In genomic region chr4:67614486-67615067, GRCm38 (mm10) we compare ENCODE assay signal across 20 mouse cellular contexts.
DNase-seq lines count a peak whose midpoint lies in the region; ATAC-seq lines count a peak whose summit lies in the region.
"Had no signal": no experiment of that assay in that cellular context is flagged by ENCODE, and none has a peak within 500 bp of the region (broad histone marks: within the 10 kb centered on the region; RNA-seq: fewer than 3 reads in every experiment).

No protein-coding gene starts in this region.

- no peak overlapping the region for H3K27ac ChIP-seq in hindbrain, embryonic 16.5 days (ENCODE audit: low read depth, low read length)
- no peak overlapping the region for H3K27ac ChIP-seq in hindbrain, embryonic 11.5 days (ENCODE audit: low read depth, low read length)
- no peak overlapping the region for H3K27ac ChIP-seq in forebrain, embryonic 14.5 days (ENCODE audit: low read depth, low read length)
- H3K27ac ChIP-seq: heart, embryonic 13.5 days had no signal

- H3K9me3 ChIP-seq in hindbrain, embryonic 16.5 days (ENCODE audit: control insufficient read depth, low read length): no peaks in the 10 kb centered on the region
- H3K9me3 ChIP-seq in hindbrain, embryonic 11.5 days (ENCODE audit: control insufficient read depth, low read length): no peaks in the 10 kb centered on the region
- no peaks in the 10 kb centered on the region for H3K9me3 ChIP-seq in forebrain, embryonic 14.5 days (replicated peaks; ENCODE audit: control insufficient read depth, low read length)
- H3K9me3 ChIP-seq: heart, embryonic 13.5 days had no signal

- no peak overlapping the region for H3K4me3 ChIP-seq in hindbrain, embryonic 16.5 days (ENCODE audit: low read length)
- no peak overlapping the region for H3K4me3 ChIP-seq in hindbrain, embryonic 11.5 days (ENCODE audit: low read depth, low read length)
- no peak overlapping the region for H3K4me3 ChIP-seq in forebrain, embryonic 14.5 days (ENCODE audit: low read depth, low read length)
- H3K4me3 ChIP-seq: heart, embryonic 13.5 days had no signal

- H3K27me3 ChIP-seq in hindbrain, embryonic 16.5 days (replicated peaks; ENCODE audit: control insufficient read depth, insufficient read depth, low read length): no peaks in the 10 kb centered on the region
- H3K27me3 ChIP-seq in hindbrain, embryonic 11.5 days (ENCODE audit: control insufficient read depth, insufficient read depth, low read length): no peaks in the 10 kb centered on the region
- H3K27me3 ChIP-seq in forebrain, embryonic 14.5 days (replicated peaks; ENCODE audit: control insufficient read depth, insufficient read depth, low read length): no peaks in the 10 kb centered on the region
- H3K27me3 ChIP-seq: heart, embryonic 13.5 days had no signal

- peak; percentile 74 for ATAC-seq in hindbrain, embryonic 16.5 days
- no peak for ATAC-seq in hindbrain, embryonic 11.5 days (ENCODE audit: low FRiP score)
- ATAC-seq in forebrain, embryonic 14.5 days: peak; percentile 86
- ATAC-seq in activated CD4-positive, CD25-positive, alpha-beta regulatory T cell, adult 4 months: no peak

- H3K36me3 ChIP-seq in hindbrain, embryonic 16.5 days (ENCODE audit: control insufficient read depth, insufficient read depth, low read length): no peaks in the 10 kb centered on the region
- H3K36me3 ChIP-seq in hindbrain, embryonic 11.5 days (ENCODE audit: control insufficient read depth, insufficient read depth, low read length): no peaks in the 10 kb centered on the region
- no peaks in the 10 kb centered on the region for H3K36me3 ChIP-seq in forebrain, embryonic 14.5 days (ENCODE audit: control insufficient read depth, insufficient read depth, low read length)
- H3K36me3 ChIP-seq: heart, embryonic 13.5 days had no signal

- no peak overlapping the region for H3K4me2 ChIP-seq in hindbrain, embryonic 16.5 days (ENCODE audit: low read length)
- no peak overlapping the region for H3K4me2 ChIP-seq in hindbrain, embryonic 11.5 days (replicated peaks; ENCODE audit: low read depth, low read length)
- H3K4me2 ChIP-seq in forebrain, embryonic 14.5 days (ENCODE audit: low read length): no peak overlapping the region
- H3K4me2 ChIP-seq: heart, embryonic 13.5 days had no signal

- H3K4me1 ChIP-seq in hindbrain, embryonic 16.5 days (ENCODE audit: control insufficient read depth, insufficient read depth, low read depth, low read length): no peaks in the 10 kb centered on the region
- no peaks in the 10 kb centered on the region for H3K4me1 ChIP-seq in hindbrain, embryonic 11.5 days (replicated peaks; ENCODE audit: control insufficient read depth, insufficient read depth, low read length)
- H3K4me1 ChIP-seq in forebrain, embryonic 14.5 days (ENCODE audit: control insufficient read depth, insufficient read depth, low read length): no peaks in the 10 kb centered on the region; the same call in 1 of the 2 replicates
- H3K4me1 ChIP-seq: heart, embryonic 13.5 days had no signal

- 35% methylated on average over 5 of the region's 5 CpGs for WGBS in hindbrain, embryonic 16.5 days
- 70% methylated on average over 5 of the region's 5 CpGs for WGBS in hindbrain, embryonic 11.5 days
- 8% methylated on average over 5 of the region's 5 CpGs for WGBS in forebrain, embryonic 14.5 days

- H3K9ac ChIP-seq in hindbrain, embryonic 16.5 days (ENCODE audit: low read depth, low read length): no peak overlapping the region
- H3K9ac ChIP-seq in hindbrain, embryonic 11.5 days (ENCODE audit: low read depth, low read length): no peak overlapping the region
- H3K9ac ChIP-seq in forebrain, embryonic 14.5 days (ENCODE audit: low read length): no peak overlapping the region
- H3K9ac ChIP-seq: heart, embryonic 13.5 days had no signal

- DNase-seq in cerebellum, postnatal 10 days: peak; percentile 21 to 38
- DNase-seq in cerebellum, adult 9-11 months: no peak
- no peak for DNase-seq in hindbrain, embryonic 11.5 days (ENCODE audit: low spot score)
- peak; percentile 56 for DNase-seq in Muller cell, postnatal 12 days (ENCODE audit: inconsistent ontology term)
- DNase-seq in forebrain, embryonic 14.5 days (ENCODE audit: low spot score): peak; percentile 65
- no peak for DNase-seq in thymus, postnatal 0 days (ENCODE audit: low spot score)
- DNase-seq: adrenal gland, postnatal 25 days; cerebellum, adult 11-12 months; gastrocnemius, postnatal 10 days; heart, adult 18-20 months; heart, postnatal 14 days; kidney, adult 11 months; kidney, postnatal 4 days; lung, postnatal 4 days; right cerebral cortex, postnatal 25 days; spleen, adult 18-20 months; thymus, postnatal 14 days had no signal

Comparison
In these comparisons a context has a peak if more than half of its experiments do, and no peak if none do; other contexts are left out.
1. DNase-seq: peak in cerebellum, postnatal 10 days (2 of 2), Muller cell, postnatal 12 days (single experiment) and forebrain, embryonic 14.5 days (single experiment); none in cerebellum, adult 9-11 months (single experiment), hindbrain, embryonic 11.5 days (single experiment) and thymus, postnatal 0 days (single experiment).
2. ATAC-seq: peak in hindbrain, embryonic 16.5 days (single experiment) and forebrain, embryonic 14.5 days (single experiment); none in hindbrain, embryonic 11.5 days (single experiment) and activated CD4-positive, CD25-positive, alpha-beta regulatory T cell, adult 4 months (single experiment).